Mouse (Mus musculus) kidney, postnatal 0 days (tissue): ENCODE data around the gene Ccdc88c. TPM values are rescaled to one million over a fixed set of nuclear protein-coding genes. Genes with fewer than 3 reads are reported as not detected.
A peak's percentile ranks its signal among the peaks of the same experiment; 100 is the strongest.

Experiments
- ATAC-seq: fragments of 200-750 bp; cut with Nextera tagmentation; replicated peaks from 2 replicates; pipeline ENCODE4 v1.8.0; 2017; ENCODE audit warnings: low read depth, moderate number of reproducible peaks, moderate TSS enrichment, moderate library complexity; ENCODE audit not compliant: low FRiP score
- DNase-seq: peaks from one replicate; pipeline ENCODE4 v3.0.0-alpha.2; 2016; ENCODE audit warnings: low spot score
- H3K27ac ChIP-seq: fragments of 300-500 bp; sonication (generic); 2 replicates; pipeline ENCODE4 v1.5.1; 2014; ENCODE audit warnings: mild to moderate bottlenecking
- H3K27me3 ChIP-seq: fragments of 300-500 bp; sonication (generic); 2 replicates; pipeline ENCODE4 v1.6.1; 2014; ENCODE audit warnings: low read length, mixed read lengths; ENCODE audit not compliant: insufficient read depth
- H3K36me3 ChIP-seq: fragments of 300-500 bp; sonication (generic); 2 replicates; pipeline ENCODE4 v1.6.1; 2014; ENCODE audit warnings: low read length, mixed read lengths; ENCODE audit not compliant: insufficient read depth
- H3K4me1 ChIP-seq: fragments of 300-500 bp; sonication (generic); replicated peaks from 2 replicates; pipeline ENCODE4 v1.6.1; 2014; ENCODE audit warnings: antibody characterized with exemption, low read length, mixed read lengths; ENCODE audit not compliant: insufficient read depth
- H3K4me2 ChIP-seq: fragments of 300-500 bp; sonication (generic); 2 replicates; pipeline ENCODE4 v1.6.1; 2014; ENCODE audit warnings: mild to moderate bottlenecking, low read length, moderate library complexity, mixed read lengths
- H3K4me3 ChIP-seq: fragments of 300-500 bp; sonication (generic); replicated peaks from 2 replicates; pipeline ENCODE4 v1.5.1; 2014; ENCODE audit warnings: low read depth, low read length
- H3K9ac ChIP-seq: fragments of 300-500 bp; sonication (generic); 2 replicates; pipeline ENCODE4 v1.6.1; 2014; ENCODE audit warnings: low read depth, low read length
- H3K9me3 ChIP-seq: fragments of 300-500 bp; sonication (generic); replicated peaks from 2 replicates; pipeline ENCODE4 v1.6.1; 2016; ENCODE audit warnings: low read length, inconsistent platforms, mixed read lengths
- CTCF ChIP-seq: IDR thresholded peaks from 2 replicates; pipeline ENCODE4 v1.5.1; 2016; ENCODE audit warnings: antibody characterized with exemption, low read depth, mild to moderate bottlenecking, moderate library complexity
- WGBS: fragments of 180-500 bp; shearing (Covaris S2); extraction: QIAGEN DNeasy Blood & Tissue Kit; methylation state at CpG from one replicate; pipeline ENCODE4 v1.1.7; 2014; 5-methylcytosine and 5-hydroxymethylcytosine counted together
- polyA plus RNA-seq: library from polyadenylated mRNA; unstranded; fragments of >200 nt; fragmentation: Nextera tagmentation; extraction: Ambion mirVana; gene quantifications from 2 replicates; pipeline ENCODE4 v1.2.1, GENCODE M21; 2015

The Ccdc88c gene
- polyA plus RNA-seq, 1 experiment from 2014 or later: 7.8 TPM

DNA sequence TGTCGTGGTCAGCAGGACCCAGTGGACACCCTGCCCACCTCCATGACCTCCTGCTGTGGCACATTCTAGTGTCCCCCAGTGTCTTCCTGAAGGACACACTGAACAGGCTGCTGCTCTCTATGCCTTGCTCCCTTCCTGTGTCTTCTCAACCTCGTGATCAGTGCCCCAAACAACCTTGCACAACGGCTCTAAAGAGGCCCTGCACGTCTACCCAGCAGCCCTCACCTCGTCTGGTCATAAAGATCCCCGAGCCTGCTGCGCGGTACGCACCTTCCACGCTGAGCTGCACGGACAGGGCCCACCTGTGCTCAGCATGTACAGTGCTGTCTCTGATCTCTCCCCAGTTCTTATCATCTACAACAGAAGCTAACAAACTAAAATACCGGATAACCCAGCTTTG is 82.9 kb downstream of the Ccdc88c start:
- H3K36me3 ChIP-seq: peaks cover 24% of the 10 kb centered on the region; the same call in 1 of the 2 replicates
- H3K4me2 ChIP-seq: no peak overlapping the region
- H3K27ac ChIP-seq: no peak overlapping the region
- no peak for DNase-seq
- H3K9ac ChIP-seq: no peak overlapping the region
- no peak overlapping the region for H3K4me3 ChIP-seq
- no peaks in the 10 kb centered on the region for H3K27me3 ChIP-seq
- no peak for TF ChIP-seq CTCF
- WGBS: 81% methylated on average over 12 of the region's 12 CpGs
- no peaks in the 10 kb centered on the region for H3K4me1 ChIP-seq
- H3K9me3 ChIP-seq: no peaks in the 10 kb centered on the region
- no peak for ATAC-seq

DNA sequence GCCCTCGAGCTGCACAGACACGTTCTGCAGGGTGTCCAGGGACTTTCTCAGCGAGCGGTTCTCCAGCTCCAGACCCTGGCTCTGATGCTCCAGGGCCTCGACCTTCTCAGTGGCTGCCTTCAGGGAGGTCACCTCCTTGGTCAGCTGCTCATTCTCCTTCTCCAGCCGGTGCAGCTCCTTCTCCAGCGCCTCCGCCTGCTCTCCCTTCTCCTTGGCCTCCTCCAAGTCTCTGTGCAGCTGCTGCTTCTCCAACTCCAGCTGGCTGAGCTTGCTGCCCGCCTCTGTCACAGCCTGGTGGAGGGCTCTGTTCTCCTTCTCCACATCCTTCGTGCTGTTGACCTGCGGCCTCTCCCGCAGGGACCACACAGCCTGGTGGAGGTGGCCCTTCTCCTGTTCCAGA is 83.4 kb downstream of the Ccdc88c start:
- TF ChIP-seq CTCF: no peak
- DNase-seq: no peak
- H3K27ac ChIP-seq: no peak overlapping the region
- no peaks in the 10 kb centered on the region for H3K27me3 ChIP-seq
- H3K4me3 ChIP-seq: no peak overlapping the region
- no peaks in the 10 kb centered on the region for H3K9me3 ChIP-seq
- H3K9ac ChIP-seq: no peak overlapping the region
- H3K4me2 ChIP-seq: no peak overlapping the region
- whole genome bisulfite sequencing: 70% methylated on average over 12 of the region's 12 CpGs
- ATAC-seq: no peak
- no peaks in the 10 kb centered on the region for H3K4me1 ChIP-seq
- H3K36me3 ChIP-seq: peaks cover 28% of the 10 kb centered on the region; the same call in 1 of the 2 replicates

DNA sequence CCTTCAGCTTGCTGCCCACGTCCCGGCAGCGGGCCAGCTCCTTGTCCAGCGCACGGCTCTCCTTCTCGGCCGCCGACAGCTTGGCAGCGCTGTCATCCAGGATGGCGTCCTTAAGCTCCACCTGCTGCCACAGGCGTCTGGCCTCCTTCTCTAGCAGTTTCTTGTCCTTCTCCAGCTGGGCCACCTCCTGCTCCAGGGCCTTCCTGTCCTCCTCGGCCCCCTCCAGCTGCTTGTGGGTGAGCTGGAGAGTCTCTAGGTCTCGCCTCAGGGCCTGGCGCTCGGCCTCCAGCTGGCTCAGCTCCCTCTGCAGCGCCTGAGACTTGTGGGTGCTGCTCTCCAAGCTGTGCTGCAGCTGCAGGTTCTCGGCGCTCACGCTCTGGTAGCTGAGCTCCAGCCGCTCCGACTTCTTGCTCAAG is 83.9 kb downstream of the Ccdc88c start:
- Histone ChIP-seq H3K4me2 (no peak overlapping the region), H3K27ac (no peak overlapping the region), H3K36me3 (peaks cover 33% of the 10 kb centered on the region), H3K4me3 (no peak overlapping the region), H3K9ac (no peak overlapping the region), H3K4me1 (no peaks in the 10 kb centered on the region), H3K9me3 (no peaks in the 10 kb centered on the region), H3K27me3 (no peaks in the 10 kb centered on the region)
- TF ChIP-seq CTCF: no peak
- ATAC-seq (no peak), DNase-seq (no peak)
- 84% methylated on average over 21 of the region's 21 CpGs for WGBS

DNA sequence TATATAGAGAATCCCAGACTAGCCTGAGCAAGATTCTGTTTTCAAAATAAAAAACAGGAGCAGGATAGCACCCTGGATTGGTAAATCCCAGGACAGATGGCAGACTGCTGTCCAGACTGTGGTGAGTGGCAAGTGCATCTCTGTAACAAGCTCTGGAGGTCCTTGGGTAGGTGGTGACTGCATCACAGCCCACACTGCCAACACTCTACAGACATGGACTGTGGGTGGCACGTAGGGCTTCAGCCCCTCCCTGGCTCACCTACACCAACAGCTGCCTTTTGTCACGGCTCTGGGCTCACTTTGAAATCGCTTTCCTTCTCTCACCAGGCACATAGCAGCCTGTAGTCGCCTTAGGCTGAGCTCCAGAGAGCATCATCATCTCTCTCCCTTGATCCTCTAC is 85.7 kb downstream of the Ccdc88c start:
- H3K27ac ChIP-seq: no peak overlapping the region
- no peaks in the 10 kb centered on the region for H3K9me3 ChIP-seq
- no peak for TF ChIP-seq CTCF
- DNase-seq (no peak), ATAC-seq (no peak)
- H3K4me3 ChIP-seq: no peak overlapping the region
- peaks cover 38% of the 10 kb centered on the region for H3K36me3 ChIP-seq
- H3K27me3 ChIP-seq: no peaks in the 10 kb centered on the region
- 61% methylated on average over 4 of the region's 4 CpGs for WGBS
- no peak overlapping the region for H3K9ac ChIP-seq
- no peak overlapping the region for H3K4me2 ChIP-seq
- H3K4me1 ChIP-seq: no peaks in the 10 kb centered on the region

DNA sequence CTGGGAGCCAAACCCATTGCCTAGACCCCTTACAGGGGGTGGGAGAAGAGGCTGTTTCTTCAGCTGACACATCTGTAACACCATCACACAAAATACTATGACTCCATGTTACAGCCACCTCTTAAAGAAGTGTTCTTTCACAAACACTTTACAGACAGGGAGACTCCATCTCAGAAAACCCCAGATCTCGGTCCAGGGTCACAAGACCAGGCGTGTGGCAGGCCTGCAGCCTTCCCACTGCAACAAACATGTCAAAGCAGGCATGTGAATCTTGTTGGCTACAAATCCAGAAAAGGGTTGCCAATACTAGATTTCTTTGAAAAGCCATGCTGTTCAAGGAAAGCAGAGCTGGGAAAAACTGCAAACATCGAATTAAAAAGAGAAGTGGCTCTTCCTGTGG is 87.5 kb downstream of the Ccdc88c start:
- no peak for DNase-seq
- no peak overlapping the region for H3K27ac ChIP-seq
- 80% methylated on average over 3 of the region's 3 CpGs for WGBS

DNA sequence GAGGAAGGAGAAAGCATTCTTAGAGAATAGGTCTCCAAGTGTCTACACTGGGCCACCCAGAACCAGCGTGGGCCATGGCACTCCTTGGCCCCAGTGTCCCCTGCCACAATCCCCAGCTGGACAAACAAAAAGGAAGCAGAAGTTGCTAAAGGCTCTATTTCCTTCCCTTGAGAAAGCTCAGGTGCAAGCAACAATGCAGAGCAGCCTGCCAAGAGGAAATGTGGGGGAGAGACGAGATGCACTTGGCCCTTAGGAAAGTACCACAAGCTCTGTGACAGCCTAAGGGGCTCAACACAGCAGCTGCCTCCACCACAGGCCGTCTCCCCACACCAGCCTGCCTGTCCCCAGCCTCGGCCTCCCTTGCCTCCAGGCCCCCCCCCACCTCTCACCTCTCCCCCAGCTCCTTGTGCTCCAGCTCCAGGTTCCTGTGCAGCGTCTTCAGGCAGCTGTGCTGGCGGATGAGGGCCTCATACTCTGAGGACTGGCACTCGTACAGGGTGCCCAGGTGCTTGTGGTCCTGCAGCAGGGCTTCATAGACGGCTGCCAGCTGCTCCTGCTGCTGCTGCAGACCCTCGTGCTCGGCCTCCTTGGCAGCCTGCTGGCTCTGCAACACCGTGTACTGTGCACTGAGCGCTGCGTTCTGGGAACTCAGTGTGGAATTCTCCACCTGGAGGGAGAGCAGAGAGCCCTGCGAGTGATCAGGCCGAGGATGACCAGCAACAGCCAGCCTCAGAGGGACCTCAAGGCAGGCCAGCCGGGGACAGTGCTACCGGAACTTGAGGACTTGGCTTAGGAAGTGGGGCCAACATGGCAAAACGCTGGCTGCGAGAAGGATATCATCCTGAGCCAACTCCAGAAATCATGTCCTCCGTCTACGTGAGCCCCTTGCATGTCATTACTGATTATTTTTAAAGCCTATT is 91.2 kb downstream of the Ccdc88c start:
- ATAC-seq (no peak; the same call in 1 of the 2 replicates), DNase-seq (peak; percentile 67)

More for the DNA sequence above, 87.5 kb downstream of the Ccdc88c start:
- Histone ChIP-seq H3K9me3 (no peaks in the 10 kb centered on the region), H3K4me3 (no peak overlapping the region), H3K36me3 (peaks cover 32% of the 10 kb centered on the region), H3K4me2 (no peak overlapping the region), H3K27me3 (no peaks in the 10 kb centered on the region), H3K4me1 (no peaks in the 10 kb centered on the region), H3K9ac (no peak overlapping the region)
- TF ChIP-seq CTCF: no peak
- ATAC-seq: no peak

More for the DNA sequence above, 91.2 kb downstream of the Ccdc88c start:
- Histone ChIP-seq H3K27me3 (no peaks in the 10 kb centered on the region), H3K36me3 (peaks cover 22% of the 10 kb centered on the region), H3K9ac (no peak overlapping the region), H3K9me3 (no peaks in the 10 kb centered on the region), H3K27ac (0 out of 2 replicates have a peak overlapping the region, but pooled peaks have one; percentile 19), H3K4me1 (no peaks in the 10 kb centered on the region), H3K4me3 (no peak overlapping the region), H3K4me2 (no peak overlapping the region)
- TF ChIP-seq CTCF: no peak
- 47% methylated on average over 21 of the region's 21 CpGs for WGBS
